Mouse (Mus musculus) retina, embryonic 14.5 days (tissue): ENCODE data around the gene Grin1.
"Not testable (repeated sequence)": the region's sequence is repeated elsewhere in the genome, so short reads cannot be mapped to it uniquely, and the experiment has no call there.

Experiments
- DNase-seq: peaks from one replicate; pipeline ENCODE4 v3.0.0-alpha.2; 2015; ENCODE audit warnings: low spot score

Gene Grin1

DNA sequence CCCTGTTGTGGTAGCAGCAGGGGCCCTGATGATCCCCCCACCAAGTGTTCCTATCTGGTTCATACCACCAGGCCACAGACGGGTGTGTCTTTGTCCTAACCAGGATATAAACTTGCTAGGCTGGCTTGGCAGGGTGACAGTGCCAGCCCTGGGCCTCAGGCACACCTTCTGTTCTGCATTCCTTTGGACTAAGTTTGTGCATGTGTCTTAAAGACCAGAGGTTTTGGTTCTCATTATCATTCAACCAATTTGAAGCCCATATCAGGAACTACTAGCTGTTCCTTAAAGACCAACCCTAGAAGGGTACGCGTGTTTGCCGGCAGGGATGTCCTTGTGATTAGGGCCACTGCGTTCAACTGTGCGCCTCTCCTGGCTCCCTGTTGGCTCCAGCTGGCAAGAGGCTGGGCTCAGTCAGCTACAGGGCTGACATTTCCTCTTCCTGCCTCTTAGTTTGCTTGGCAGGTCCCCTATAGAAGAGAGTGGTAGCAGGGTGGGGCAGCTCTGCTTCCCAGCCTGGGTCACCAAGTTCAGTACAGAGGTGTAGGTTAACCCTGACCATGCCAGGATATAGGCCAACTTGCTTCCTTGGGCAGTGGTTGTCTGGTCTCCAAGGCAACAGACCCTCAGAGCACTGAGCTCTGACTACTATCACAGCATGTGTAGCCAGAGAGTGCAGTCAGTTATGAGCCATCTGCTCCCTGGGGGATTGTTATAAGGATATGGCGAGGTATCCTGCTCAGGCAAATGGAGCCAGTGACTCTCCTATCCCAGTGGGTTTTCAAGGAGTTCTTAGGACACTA, 31.9 kb downstream of the Grin1 start:
- no peak for DNase-seq

DNA sequence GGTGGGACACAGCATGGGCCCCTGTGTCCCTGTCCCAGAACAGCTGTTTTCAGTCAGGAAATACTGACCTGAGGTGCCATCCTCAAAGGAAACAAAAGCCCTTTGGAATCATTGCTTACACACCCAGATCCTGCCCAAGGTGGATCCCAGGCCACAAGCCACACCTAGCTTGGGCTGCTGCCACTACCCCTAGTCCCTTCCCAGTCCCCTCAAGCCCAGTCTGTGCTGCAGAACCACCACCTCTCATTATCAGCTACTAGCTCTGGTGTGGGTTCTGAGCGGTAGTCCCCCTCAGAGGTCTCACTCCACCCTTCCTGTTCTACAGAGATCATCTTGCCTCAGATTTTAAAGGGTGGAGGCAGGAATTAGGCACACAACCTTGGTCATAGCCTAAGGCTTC, 32.7 kb downstream of the Grin1 start:
- no peak for DNase-seq

DNA sequence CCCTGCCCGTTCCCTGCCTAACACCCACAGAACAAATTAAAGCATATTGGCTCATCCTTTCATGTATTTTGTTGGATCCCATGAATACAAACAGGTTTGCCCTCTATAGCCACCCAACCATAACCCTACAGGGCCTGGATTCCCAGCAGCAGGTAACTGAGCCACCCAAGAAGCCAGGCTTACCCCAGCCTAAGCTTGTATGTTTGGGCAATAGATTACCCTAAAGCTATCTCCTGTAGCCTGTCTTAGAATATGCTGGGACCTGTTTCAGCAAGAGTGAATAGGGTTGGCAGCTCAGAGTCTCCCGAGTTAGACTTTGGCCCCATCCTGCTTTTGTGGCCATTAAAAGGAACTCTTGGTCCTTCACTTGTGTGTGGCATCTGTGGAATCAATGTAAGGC, 33.4 kb downstream of the Grin1 start:
- DNase-seq, result no peak

DNA sequence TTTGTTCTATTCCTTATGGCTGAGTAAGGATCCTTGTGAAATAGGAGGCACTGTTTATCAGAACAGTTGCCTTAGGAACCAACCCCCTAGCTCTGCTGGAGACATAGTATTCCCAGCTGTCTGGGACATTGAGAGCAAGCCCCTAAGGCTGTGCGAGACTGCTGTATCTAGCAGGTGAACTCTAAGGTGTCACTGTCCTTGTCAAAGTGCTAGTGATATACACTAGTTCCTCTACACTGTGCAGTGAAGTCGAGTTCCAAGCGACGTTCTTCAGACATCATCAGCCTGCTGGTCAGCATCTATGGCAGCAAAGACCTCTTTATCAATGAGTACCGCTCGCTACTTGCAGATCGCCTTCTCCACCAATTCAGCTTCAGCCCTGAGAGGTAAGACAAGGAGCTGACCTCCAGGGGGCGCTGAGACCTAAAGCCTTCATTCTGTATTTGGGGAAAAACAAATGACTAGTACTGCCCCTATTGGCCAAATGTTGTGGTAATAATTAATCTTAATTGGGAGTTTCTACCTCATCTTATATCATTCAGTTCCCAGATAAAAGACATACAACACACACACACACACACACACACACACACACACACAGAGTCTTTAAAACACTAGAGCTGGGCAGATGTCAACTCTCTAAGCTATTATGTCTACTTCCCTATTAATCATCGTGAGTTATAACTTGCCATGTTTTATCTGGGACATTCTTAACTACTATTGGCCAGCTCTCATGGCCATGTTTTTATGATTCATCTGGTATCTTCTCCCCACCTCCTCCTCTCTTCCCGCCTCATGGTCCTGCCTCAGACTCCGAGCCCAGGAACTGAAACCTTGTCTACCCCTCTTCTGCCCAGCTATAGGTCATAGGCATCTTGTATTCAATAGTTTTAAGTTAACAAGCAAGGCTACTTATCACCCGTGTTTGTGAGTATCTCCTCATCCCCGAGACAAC, 39.8 kb downstream of the Grin1 start:
- DNase-seq, result peak; percentile 93

DNA sequence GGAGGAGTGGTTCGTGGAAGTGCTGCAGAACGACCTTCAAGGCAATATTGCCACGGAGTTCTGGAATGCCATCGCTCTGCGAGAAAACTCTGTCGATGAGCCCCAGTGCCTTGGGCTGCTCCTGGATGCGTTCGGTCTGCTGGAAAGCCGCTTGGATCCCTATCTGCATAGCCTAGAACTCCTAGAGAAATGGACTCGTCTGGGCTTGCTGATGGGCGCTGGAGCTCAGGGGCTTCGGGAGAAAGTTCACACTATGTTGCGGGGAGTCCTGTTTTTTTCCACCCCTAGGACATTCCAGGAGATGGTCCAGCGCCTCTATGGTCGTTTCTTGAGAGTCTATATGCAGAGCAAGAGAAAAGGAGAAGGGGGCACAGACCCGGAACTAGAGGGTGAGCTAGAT, 46.0 kb downstream of the Grin1 start:
- DNase-seq, result no peak

DNA sequence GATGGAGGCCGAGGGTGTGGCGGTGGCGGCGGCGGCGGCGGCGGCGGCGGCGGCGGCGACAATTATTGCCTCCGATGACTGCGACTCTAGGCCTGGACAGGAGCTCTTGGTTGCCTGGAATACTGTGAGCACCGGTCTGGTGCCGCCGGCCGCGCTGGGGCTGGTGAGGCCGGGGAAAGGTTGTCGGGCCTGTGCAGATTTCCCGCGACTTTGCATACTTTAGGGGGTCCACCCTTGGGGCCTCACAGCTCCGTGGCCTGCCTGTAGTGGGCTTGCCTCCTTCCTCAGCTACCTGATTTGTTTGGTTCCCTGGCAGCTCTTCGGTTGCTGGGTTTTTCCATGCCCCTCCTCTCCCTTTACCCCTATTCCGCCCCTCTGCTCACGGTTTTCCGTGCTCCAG, 46.5 kb downstream of the Grin1 start:
- no peak for DNase-seq

DNA sequence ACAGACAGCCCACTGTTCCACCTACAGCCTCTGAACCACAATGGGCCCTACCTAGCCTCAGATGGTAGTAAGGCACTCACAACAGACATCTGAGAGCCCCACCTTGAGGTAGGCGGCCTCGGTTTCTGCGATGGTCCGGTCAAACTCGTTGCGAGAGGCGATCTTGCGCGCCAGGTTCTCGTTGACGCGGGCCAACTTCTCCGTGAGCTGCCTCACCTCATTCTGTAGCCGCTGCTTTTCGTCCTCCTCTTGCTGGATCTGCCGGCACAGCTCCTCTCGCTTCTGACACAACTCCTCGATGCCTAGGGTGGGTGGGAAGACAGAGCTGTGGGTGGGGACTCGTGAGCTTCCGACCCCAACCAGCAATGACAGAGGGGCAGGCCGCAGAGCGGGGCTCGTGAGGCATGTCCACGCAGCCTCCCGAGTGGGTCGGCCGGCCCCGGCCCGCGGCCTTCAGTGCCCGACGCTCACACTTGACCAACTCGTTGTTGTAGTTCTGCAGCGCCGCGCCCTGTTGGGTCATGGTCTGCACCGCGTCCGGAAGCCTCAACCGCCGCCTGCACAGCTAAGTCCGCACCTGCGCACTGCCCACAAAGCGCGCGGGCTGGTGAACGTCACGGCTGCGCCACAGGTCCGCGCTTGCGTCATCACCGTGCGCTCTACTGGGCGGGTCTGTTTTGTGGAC, 47.0 kb downstream of the Grin1 start, which contains the start of the genes Ssna1 and Anapc2:
TSS of gene Ssna1 (minus strand) at position 612 of the 685 bp plus-strand sequence.
TSS of gene Anapc2 (plus strand) at position 652 of the 685 bp plus-strand sequence.
- peak; percentile 99 for DNase-seq

DNA sequence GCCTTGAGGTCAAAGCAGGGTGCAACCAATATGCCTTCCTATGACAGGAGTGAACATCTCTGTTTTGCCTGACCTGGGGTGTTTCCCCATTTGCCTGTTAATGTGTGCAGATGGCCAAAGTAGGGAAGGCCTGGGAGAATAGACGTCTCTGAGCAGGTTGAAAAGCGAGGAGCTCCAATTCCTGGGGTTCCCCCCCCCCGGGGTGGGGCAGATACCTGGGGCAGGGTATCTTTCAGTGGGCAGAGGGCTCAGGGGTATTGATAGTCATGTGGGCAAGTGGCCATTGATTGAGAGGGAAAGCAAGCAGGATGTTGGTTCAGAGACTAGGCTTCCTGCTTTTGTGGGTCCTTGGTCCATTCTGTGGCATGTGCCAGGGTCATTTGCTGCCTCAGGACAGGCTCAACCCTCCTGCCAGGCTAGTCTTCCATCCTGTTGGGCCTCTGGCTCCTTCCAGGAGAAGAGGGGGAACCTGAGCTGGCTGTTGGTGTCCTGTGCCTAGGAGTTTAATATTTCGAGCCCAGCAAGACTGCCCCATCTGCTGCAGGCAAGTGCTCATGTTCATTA, 51.2 kb downstream of the Grin1 start:
- DNase-seq, result no peak

DNA sequence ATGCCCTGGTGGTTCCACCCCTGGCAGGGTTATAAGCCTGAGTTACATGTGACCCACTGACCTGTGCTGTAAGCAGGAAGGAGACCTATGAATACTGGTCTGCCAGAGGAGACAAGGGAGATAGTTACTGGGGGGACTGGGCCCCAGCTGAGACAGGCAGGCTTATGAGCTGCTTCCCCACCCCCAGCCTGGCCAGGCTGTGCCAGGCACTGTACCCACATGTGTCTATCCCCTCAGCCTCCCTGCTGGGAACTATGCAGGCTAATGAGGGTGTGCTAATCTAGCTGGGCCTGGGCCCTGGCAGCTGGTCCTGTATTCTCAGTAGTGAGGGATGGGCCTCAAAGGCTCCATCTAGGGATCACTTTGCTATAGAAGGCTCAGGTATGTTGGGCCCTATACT, 51.7 kb downstream of the Grin1 start:
- no peak for DNase-seq

DNA sequence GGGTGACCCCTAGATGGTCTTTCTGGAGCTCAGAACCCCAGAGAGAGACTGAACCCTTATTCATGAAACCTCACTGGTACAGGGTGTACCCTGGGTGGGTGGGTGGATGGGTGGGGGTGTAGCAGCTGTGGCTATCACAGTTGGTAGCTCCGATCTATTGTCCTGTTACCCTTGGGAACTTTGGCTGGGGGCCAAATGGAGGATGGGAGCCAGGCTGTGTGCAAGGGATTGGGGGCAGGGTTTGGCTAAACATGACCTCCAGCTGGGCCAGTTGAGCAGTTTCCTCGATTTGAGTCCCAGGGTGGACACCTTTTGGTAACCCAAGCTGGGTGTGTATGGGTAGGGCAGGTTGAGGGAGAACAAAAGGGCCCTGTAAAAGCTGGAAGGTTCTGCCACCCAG, 52.3 kb downstream of the Grin1 start:
- DNase-seq, result no peak

DNA sequence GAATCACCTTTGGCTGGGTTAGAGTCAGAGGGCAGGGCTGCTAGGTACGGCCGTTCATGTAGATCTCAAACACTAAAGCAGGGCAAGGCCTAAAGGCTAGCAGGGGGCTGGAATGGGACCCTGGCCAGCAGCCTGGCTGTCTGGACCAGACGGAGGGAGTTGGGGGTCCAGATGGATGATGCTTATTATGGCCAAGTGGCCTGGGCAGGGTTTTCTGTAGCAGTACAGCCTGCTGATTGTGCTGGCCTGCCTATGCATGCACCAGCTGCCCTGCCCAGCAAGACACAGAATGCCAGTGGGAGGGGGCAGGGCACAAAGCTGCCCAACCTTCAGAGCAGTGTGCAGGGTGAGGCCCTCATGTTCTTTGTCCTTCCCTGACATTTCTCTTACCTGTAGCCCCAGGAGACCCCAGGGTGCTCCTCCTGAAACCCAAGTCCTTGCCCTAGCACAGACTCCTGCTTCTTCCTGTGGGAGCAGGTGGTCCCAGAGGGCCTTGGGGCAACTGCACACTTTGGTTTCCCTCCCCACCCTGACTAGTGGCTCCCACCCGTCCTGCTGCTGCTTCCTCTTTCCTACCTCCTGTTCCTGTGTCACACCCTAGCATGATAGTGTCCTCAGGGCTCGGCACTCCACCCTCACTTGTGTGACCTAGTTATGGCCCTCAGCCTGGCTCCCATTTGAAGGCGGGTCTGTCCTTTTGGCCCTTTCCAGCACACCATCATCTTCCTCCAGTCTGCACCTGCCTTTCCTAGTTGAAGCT, 52.9 kb downstream of the Grin1 start:
- no peak for DNase-seq

DNA sequence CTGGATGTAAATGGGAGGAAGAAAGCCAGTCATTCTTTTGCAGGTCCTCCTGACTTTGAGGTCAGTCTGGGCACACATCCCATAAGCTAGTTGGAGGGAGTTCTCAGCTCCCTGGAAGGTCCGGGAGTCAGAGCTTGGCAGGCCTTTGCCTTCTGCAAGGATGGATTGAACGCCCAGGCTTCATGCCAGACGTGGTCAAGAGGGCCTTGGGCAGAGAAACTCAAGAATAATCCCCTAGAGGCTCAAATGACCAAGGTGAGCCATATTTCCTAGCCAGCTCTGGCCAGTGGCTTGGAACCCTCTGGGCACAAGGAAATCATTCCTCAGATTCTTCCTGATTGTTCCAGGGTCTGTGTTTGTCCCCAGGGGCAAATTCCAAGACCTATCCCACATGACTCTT, 54.1 kb downstream of the Grin1 start:
- DNase-seq, result no peak

DNA sequence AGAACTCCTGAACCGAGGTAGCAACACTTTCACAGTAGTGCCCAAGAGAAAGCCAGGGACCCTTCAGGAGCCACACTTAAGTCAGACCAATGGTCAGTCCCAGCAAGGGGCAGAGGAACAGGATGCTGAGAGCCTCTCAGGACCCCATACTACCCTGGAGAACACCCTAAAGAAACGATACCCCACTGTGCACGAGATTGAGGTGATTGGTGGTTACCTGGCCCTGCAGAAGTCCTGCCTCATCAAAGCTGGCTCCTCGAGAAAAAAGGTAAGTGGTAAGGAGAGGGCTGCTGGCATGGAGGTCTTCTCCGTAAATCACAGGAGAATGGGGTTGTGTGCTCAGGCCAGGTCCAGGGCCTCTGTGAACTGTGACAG, 54.7 kb downstream of the Grin1 start:
- DNase-seq, result no peak

DNA sequence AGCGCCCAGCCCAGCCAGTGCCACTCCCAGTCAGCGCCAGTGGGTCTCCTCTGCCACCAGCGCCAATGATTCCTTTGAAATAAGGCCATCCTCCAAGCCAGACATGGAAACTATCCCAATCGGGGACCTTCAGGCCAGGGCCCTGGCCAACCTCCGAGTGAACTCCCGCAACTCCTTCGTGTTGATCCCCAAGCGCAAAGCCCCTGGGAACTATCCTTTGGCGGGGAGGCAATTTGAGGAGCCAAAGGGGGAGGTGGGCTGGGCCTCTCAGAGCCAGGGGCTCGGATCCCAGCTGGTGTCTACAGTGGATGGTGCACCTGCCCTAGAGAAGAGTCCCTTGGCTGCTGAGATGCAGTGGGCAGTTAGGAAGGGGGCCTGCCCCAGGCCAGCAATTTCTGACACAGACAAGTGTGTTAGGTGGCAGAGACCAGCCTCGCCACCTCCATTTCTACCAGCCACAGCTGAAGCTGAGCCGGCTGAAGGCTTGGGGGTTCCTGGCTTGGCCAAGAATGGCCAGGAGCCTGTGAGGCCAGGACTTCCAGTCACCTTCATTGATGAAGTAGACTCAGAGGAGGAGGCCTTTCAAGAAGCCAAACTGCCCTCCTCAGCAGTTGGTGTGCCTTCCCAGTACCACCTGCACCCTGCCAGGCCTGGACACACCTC, 55.2 kb downstream of the Grin1 start:
- no peak for DNase-seq

DNA sequence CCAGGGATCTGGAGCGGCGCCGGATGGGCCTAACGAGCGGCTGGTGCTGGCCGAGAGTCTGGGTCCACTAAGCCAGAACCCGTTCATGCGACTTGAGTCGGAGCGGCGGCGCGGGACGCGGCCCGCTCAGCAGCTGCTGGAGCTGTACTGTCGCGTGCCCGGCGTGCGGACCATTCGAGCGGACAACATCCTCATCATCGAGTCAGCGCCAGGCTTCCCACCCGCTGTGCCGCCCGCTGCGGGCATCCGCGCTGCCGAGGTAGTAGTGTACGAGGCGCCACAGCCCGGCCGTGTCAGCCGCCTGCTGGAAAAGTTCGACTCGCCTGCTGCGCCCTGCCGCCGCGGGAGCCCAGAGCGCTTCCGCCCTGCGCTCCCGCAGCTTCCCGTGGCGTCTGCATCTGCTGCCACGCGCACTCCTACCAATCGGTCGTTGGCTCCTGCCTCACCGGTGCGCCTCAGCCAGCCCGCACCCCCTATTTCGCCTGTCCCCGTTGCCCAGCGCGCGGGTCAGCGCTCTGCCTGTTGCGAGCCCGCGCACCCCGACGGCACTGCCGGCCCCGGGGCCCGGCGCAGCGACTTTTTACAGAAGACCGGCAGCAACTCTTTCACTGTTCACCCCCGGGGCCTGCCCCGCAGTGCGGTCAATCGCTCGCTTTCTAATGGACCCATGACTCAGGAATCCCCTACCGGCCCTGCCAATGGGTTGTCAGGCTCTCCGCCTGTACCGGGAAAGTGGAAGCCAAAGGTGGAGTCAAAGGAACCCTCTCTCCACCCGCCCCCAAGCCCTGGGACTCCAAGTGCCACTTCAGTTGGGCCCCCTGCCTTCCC, 56.0 kb downstream of the Grin1 start:
- peak; percentile 51 for DNase-seq

DNA sequence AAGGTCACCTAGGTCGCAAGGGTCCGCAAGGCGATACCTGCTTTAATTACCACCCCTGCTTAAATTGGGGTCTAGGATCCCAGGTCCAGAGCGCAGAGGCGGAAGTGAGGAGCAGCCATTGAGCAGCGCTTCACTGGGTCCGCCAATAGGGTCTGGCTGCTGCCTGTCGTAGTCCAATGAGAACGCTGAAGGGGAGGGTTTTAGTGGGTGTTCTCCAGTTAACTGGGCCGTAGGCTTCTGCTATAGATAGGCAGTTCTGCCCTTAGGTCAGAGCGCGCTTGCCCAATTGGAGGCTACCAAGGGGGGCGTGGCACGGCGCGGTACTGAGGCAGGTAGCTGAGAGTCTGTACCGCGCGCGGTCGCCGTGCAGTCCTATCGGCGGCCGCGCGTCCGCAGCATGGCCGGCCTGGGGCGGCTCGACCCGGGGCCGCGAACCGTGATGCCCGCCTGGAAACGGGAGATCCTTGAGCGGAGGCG, 56.7 kb downstream of the Grin1 start, which contains the start of gene Tprn:
TSS of gene Tprn (plus strand) at position 328 of the 477 bp plus-strand sequence.
- DNase-seq, result peak; percentile 97

DNA sequence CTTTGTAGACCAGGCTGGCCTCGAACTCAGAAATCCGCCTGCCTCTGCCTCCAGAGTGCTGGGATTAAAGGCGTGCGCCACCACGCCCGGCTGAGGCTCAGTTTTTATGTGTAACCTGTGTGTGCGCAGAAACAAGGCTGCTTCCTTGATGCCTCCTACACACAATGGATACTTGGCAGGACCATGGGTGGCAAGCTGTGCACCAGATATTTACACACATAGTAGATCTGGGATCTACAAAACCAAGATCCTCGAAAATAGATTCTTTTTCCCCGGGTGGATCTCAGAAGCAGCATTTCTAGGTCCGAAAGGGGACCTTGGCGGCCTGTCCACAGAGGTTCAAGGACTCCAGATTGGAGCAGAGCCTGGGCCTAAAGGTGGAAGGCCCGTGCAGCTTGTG, 57.1 kb downstream of the Grin1 start:
- DNase-seq, result no peak

DNA sequence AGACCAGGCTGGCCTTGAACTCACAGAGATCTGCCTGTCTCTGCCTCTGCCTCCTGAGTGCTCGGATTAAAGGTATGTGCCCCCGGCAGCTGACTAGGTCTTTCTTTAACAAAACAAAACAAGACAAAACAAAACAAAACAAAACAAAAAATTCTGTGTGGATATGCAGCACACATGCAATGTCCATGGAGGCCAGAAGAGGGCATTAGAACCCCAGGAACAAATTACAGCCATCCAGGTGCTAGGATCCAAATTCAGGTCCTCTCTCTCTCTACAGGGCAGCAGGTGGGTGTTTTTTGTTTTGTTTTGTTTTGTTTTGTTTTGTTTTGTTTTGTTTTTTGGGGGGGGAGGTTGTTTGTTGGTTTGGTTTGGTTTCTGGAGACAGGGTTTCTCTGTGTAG, 60.1 kb downstream of the Grin1 start:
- DNase-seq, result peak; percentile 32

DNA sequence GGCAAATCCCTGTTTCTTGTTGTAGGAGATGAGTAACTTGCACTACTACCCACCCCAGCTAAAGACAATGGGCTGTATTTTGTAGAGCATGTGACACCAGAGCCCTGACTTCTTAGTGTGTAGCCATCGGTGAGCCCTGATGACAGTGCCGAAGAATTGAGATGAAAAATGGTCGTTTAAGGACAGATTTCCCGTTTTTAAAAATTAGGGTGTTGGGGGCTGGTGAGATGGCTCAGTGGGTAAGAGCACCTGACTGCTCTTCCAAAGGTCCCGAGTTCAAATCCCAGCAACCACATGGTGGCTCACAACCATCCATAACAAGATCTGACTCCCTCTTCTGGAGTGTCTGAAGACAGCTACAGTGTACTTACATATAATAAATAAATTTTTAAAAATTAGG, 61.7 kb downstream of the Grin1 start:
- DNase-seq, result not testable (repeated sequence)
